Mouse (Mus musculus) frontal cortex, postnatal 25 days (tissue): ENCODE measurements around the gene Scube1.

ENCODE experiments used
- DNase-seq, 2 experiments: peaks; one replicate each; pipeline ENCODE4 v3.0.0; 2022; ENCODE audit warnings: low spot score in 2 of 2

Scube1 gene

DNA sequence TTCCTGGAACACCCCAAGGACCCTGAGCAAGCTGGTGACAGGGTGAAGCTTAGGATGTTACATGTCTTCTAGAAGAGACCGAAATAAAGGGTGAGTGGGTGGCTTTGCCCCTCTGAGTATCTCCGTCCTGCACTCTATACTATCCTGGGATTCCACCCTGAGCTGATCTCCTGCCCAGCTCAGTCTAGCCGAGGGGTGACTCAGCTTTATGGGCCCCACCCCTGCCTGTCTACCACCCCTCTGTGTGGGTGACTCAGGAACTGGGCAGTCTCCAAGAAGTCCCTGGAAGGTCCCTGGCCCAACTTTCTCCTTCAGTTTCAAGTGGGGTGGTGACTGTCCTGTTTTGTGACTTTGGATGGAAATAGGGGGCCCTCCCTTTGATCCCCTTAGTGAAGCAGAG is 159.4 kb downstream of the Scube1 start:
- DNase-seq: no peak

DNA sequence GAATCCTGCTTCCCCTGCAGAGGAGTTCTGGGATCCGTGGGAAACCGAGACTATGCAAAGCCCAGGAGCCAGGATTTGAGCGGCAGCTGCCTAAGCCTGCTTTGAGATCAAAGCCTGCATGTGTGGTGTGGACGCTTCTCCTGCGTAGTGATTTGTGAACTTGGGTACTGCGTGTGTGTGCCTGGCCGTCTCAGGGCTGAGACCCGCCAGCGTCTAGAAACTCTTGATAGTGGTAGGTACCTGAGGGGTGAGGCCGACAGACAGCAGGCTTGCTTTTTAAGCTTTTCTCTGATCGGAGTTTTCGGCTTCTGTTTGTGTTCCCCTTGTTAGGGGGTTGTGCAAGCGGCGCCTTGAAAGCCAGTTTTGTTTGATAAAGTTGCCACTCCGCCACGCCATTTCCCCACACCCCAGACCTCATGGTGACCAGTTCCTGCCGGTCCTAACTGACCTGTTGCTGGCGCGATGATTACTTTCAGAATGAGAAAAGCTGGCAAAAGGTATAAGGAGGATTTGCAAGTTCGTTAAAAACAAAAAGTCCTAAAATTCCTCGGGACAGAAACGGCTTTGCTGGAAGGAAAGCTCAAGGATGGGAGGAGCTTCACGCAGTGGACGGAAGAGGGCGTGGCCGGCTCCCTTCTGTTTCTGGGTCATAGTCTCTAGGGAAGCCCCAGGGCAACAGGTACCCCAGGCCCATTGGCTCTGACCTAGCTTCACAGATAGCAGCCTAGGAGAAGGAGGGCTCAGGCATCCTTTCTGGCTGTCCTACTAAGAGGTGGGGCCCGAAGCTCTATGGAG is 160.8 kb downstream of the Scube1 start:
- DNase-seq: no peak

DNA sequence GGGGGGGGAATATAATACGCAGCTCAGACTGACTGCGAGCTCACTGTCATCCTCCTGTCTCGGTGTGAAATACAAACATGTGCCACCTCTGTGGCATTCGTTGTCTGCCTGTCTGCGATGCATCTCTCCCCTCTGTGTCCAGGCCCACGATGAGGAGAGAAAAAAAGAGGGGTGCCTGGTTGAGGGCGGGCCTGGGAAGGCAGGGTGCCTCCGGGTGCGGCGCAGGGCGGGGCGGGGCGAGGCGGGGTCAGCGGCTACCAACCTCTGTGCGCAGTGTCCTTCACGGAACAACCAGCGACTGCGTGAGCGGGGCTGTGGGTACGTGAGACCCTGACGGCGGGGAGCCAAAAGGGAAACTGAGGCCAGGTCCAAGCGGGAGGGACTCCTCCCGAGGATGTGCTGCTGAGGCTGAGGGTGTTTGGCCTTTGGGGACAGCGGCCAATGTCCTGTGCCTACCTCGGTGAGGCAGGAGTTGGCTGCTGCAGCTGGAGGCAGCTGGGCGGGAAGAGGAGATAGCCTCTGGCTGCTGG is 161.4 kb downstream of the Scube1 start, which contains the start of the genes Tspo and Mcat:
Gene Tspo, plus strand, starts transcription at position 266 of the 530 bp plus-strand sequence.
Gene Mcat, minus strand, starts transcription at position 461 of the 530 bp plus-strand sequence.
- no peak for DNase-seq

DNA sequence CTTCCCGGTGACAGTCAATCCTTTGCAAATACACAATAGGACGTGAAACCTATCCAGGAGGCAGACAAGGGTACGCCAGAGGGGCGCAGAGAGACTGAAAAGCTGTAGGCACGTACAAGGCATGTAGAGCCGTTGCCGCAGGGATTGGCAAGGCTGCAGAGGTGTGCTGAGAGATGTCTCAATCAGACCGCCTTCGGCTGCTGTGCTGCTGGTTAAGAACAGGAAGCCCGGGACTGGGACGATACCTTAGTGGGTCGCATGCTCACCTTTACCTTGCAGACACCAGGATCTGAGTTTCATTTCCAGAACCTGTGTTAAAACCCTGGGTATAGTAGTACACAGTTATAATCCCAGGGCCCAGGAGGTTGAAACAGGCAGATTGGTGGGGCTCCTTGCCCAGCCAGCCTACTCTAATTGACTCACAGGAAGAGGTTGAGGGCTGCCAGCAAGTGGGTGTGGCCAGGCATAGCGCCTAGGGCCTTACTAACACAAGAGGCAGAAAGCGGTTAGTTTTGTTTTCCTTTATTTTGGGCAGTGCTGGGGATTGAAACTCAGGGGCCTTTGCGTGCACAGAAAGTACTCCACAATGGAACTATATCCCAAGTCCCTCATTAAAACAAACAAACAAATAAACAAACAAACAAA is 162.1 kb downstream of the Scube1 start:
- no peak for DNase-seq

DNA sequence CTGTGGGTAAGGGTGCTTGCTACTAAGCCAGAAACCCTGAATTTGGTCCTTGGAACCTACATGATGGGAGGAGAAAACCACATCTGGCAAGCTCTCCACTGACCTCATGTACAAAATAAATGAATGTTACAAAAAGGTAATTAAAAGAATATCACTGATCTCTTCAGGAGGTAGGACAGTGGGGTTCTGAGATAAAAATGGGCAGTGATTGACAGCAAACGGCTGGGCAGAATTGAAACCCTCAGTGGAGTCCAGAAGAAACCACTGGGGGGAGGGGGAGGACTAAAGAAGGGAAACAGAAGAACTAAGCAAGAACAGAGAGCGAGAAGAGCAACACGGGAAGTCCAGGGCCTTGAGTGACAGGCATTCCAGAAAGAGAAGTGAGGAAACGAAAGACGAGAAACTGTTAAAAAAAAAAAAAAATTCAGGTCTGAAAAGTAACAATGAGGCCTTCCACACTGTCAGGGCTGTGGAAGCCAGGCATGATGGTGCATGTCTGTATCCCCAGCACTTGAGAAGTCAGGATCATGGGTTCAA is 163.8 kb downstream of the Scube1 start:
- DNase-seq: no peak

DNA sequence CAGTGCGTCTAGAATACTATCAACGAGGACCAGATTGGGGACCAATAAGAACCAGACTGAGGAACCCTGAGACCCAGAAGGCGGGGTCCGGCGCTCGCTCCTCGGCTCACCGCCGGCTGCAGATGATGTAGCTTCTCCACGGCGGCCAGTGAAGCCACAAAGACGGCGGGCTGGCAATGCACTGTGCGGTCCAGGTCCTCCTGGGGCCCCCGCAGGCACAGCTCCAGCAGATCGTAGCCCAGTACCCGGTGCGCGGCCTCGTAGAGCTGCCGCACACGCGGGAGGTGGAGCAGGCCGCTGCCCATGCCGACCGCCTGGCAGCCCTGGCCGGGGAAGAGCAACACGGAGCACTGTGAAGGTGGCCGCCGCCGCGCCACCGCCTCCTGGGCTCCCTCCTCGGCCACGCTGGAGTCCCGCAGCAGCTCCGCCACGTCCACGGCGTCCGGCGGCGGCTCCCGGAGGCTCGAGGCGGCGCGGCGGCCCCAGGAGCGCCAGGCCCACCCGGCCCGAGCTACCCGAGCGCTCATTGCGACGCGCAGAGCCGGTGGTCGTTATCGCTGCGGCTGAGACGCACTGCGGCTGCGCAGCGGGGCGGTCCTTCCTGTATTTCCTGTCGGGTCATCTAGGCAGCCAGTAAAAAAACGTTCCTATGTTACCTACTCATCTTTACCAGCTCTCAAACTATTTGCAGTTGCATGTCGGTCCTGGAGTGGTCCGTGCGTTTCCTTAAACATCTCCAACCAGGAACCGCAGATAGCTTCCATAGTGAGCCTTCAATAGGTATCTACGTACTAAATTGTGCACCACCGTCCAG is 169.5 kb downstream of the Scube1 start:
- DNase-seq: peak; percentile 65 to 85
